ENCODE assay signal across 21 mouse cellular contexts in genomic region chr5:34231901-34232300, GRCm38 (mm10). TPM values are rescaled to one million over a fixed set of nuclear protein-coding genes. Genes with fewer than 3 reads are reported as not detected.
DNase-seq lines count a peak whose midpoint lies in the region; ATAC-seq and TF ChIP-seq lines count a peak whose summit lies in the region.
"Had no signal": no experiment of that assay in that cellular context is flagged by ENCODE, and none has a peak within 500 bp of the region (broad histone marks: within the 10 kb centered on the region; RNA-seq: fewer than 3 reads in every experiment).

No protein-coding gene starts in this region.

- ATAC-seq in heart, embryonic 12.5 days (ENCODE audit: insufficient number of reproducible peaks, low FRiP score), result no peak
- no peak for ATAC-seq in forebrain, embryonic 13.5 days

- no peaks in the 10 kb centered on the region for H3K36me3 ChIP-seq in heart, embryonic 12.5 days
- H3K36me3 ChIP-seq in megakaryocyte, embryonic 14.5 days (replicated peaks; ENCODE audit: low read length), result no peaks in the 10 kb centered on the region
- H3K36me3 ChIP-seq in forebrain, embryonic 13.5 days (ENCODE audit: poor library complexity, severe bottlenecking), result no peaks in the 10 kb centered on the region
- H3K36me3 ChIP-seq: embryonic facial prominence, embryonic 12.5 days; G1E; heart, embryonic 13.5 days; hindbrain, embryonic 12.5 days had no signal

- H3K9ac ChIP-seq in heart, embryonic 12.5 days, result no peak overlapping the region
- H3K9ac ChIP-seq in forebrain, embryonic 13.5 days, result no peak overlapping the region
- H3K9ac ChIP-seq: embryonic facial prominence, embryonic 12.5 days; heart, embryonic 13.5 days; hindbrain, embryonic 12.5 days; lung, embryonic 14.5 days had no signal

- WGBS in heart, embryonic 12.5 days, result 85% methylated on average over 6 of the region's 6 CpGs
- WGBS in forebrain, embryonic 13.5 days, result 90% methylated on average over 6 of the region's 6 CpGs

- no peak for TF ChIP-seq CTCF in bone marrow macrophage, adult 2 months (IDR thresholded peaks at IDR 0.05; ENCODE audit: low read depth, low read length)

- no peak overlapping the region for H3K4me2 ChIP-seq in heart, embryonic 12.5 days
- H3K4me2 ChIP-seq in forebrain, embryonic 13.5 days, result no peak overlapping the region
- H3K4me2 ChIP-seq: embryonic facial prominence, embryonic 12.5 days; heart, embryonic 13.5 days; hindbrain, embryonic 12.5 days; liver, embryonic 11.5 days; lung, embryonic 14.5 days; midbrain, embryonic 11.5 days had no signal

- H3K4me1 ChIP-seq in heart, embryonic 12.5 days (replicated peaks), result peaks cover 28% of the 10 kb centered on the region
- H3K4me1 ChIP-seq in bone marrow macrophage, adult 2 months (ENCODE audit: control insufficient read depth, insufficient read depth, low read length), result peaks cover 53% of the 10 kb centered on the region
- peaks cover 65% of the 10 kb centered on the region for H3K4me1 ChIP-seq in megakaryocyte, embryonic 14.5 days
- peaks cover 4% of the 10 kb centered on the region; the same call in 1 of the 2 replicates for H3K4me1 ChIP-seq in forebrain, embryonic 13.5 days
- H3K4me1 ChIP-seq: embryonic facial prominence, embryonic 12.5 days; hindbrain, embryonic 12.5 days had no signal

- H3K27ac ChIP-seq in heart, embryonic 12.5 days (ENCODE audit: poor library complexity, severe bottlenecking), result no peak overlapping the region
- H3K27ac ChIP-seq in bone marrow macrophage, adult 2 months (ENCODE audit: insufficient read depth, low read depth, low read length), result peak overlapping the region; percentile 80
- H3K27ac ChIP-seq in forebrain, embryonic 13.5 days, result no peak overlapping the region
- H3K27ac ChIP-seq: embryonic facial prominence, embryonic 12.5 days; heart, embryonic 13.5 days; hindbrain, embryonic 12.5 days had no signal

- H3K27me3 ChIP-seq in heart, embryonic 12.5 days (replicated peaks), result 0 out of 2 replicates have a peak, but pooled peaks cover 35% of the 10 kb centered on the region
- peaks cover 5% of the 10 kb centered on the region for H3K27me3 ChIP-seq in megakaryocyte, embryonic 14.5 days (replicated peaks)
- H3K27me3 ChIP-seq in forebrain, embryonic 13.5 days, result no peaks in the 10 kb centered on the region
- H3K27me3 ChIP-seq: embryonic facial prominence, embryonic 12.5 days; hindbrain, embryonic 12.5 days had no signal

- TF ChIP-seq POLR2A in bone marrow macrophage, adult 2 months (IDR thresholded peaks at IDR 0.05; ENCODE audit: borderline replicate concordance, low read depth, low read length), result 0 out of 2 replicates have a peak, but pooled peaks have one; percentile 13

- peak; percentile 94 for DNase-seq in heart, adult 11 months
- DNase-seq in A20 (ENCODE audit: low read depth, low spot score) (peak; percentile 25), adipocyte (ENCODE audit: low spot score) (no peak)
- no peak for DNase-seq in ovary, adult 18-20 months (ENCODE audit: low spot score)
- DNase-seq: adrenal gland, postnatal 36 days; cerebellum, adult 8-10 months; gastrocnemius, postnatal 25 days; kidney, adult 11 months; kidney, postnatal 25 days; lung, embryonic 14.5 days; right cerebral cortex, adult 18-20 months had no signal

- no peaks in the 10 kb centered on the region for H3K9me3 ChIP-seq in heart, embryonic 12.5 days (replicated peaks)
- no peaks in the 10 kb centered on the region for H3K9me3 ChIP-seq in megakaryocyte, embryonic 14.5 days
- no peaks in the 10 kb centered on the region for H3K9me3 ChIP-seq in forebrain, embryonic 13.5 days (replicated peaks)
- H3K9me3 ChIP-seq: embryonic facial prominence, embryonic 12.5 days; G1E; heart, embryonic 13.5 days; hindbrain, embryonic 12.5 days had no signal

- no peak overlapping the region for H3K4me3 ChIP-seq in heart, embryonic 12.5 days
- H3K4me3 ChIP-seq in bone marrow macrophage, adult 2 months (ENCODE audit: insufficient read depth, low read length), result peak overlapping the region; percentile 24
- peak overlapping the region; percentile 75 for H3K4me3 ChIP-seq in megakaryocyte, embryonic 14.5 days (replicated peaks)
- no peak overlapping the region for H3K4me3 ChIP-seq in forebrain, embryonic 13.5 days
- H3K4me3 ChIP-seq: embryonic facial prominence, embryonic 12.5 days; heart, embryonic 13.5 days; hindbrain, embryonic 12.5 days had no signal

RNA-seq across cellular contexts. Expression of gene Mxd4, which starts 44.4 kb away (rescaled TPM):
- polyA plus RNA-seq in heart, embryonic 12.5 days (2016; fragmentation: Nextera tagmentation; extraction: Ambion mirVana), result 23.8 and 24.5 TPM in 2 replicates
- 112 and 116 TPM in 2 replicates for polyA plus RNA-seq in bone marrow macrophage, adult 2 months (2012; ENCODE audit: insufficient read depth, insufficient read length, missing spikeins)
- 12.3 and 31.0 TPM in 2 replicates for polyA plus RNA-seq in megakaryocyte, embryonic 14.5 days (2012; ENCODE audit: insufficient read depth, low replicate concordance)
- polyA plus RNA-seq in forebrain, embryonic 13.5 days (2015; fragmentation: Nextera tagmentation; extraction: Ambion mirVana), result 28.2 and 31.1 TPM in 2 replicates

RNA-seq across cellular contexts. Expression of gene Zfyve28, which starts 56.3 kb away (rescaled TPM):
- polyA plus RNA-seq in heart, embryonic 12.5 days (2016; fragmentation: Nextera tagmentation; extraction: Ambion mirVana), result 0.28 and 0.37 TPM in 2 replicates
- polyA plus RNA-seq in bone marrow macrophage, adult 2 months (2012; ENCODE audit: insufficient read depth, insufficient read length, missing spikeins), result 41.2 and 50.9 TPM in 2 replicates
- polyA plus RNA-seq in megakaryocyte, embryonic 14.5 days (2012; ENCODE audit: insufficient read depth, low replicate concordance), result 0.37 and 4.0 TPM in 2 replicates
- polyA plus RNA-seq in forebrain, embryonic 13.5 days (2015; fragmentation: Nextera tagmentation; extraction: Ambion mirVana), result 1.8 and 1.9 TPM in 2 replicates
- polyA plus RNA-seq: G1E; liver, embryonic 11.5 days had no signal

RNA-seq across cellular contexts. Expression of gene Cfap99, which starts 56.5 kb away (rescaled TPM):
- 0.08 TPM in 1 of 2 replicates, not detected in the other for polyA plus RNA-seq in heart, embryonic 12.5 days (2016; fragmentation: Nextera tagmentation; extraction: Ambion mirVana)
- polyA plus RNA-seq in bone marrow macrophage, adult 2 months (2012; ENCODE audit: insufficient read depth, insufficient read length, missing spikeins), result not detected in 2 replicates
- 0.15 TPM in 1 of 2 replicates, not detected in the other for polyA plus RNA-seq in megakaryocyte, embryonic 14.5 days (2012; ENCODE audit: insufficient read depth, low replicate concordance)
- 0.08 TPM in 1 of 2 replicates, not detected in the other for polyA plus RNA-seq in forebrain, embryonic 13.5 days (2015; fragmentation: Nextera tagmentation; extraction: Ambion mirVana)
- polyA plus RNA-seq: embryonic facial prominence, embryonic 12.5 days; G1E; heart, embryonic 13.5 days; liver, embryonic 11.5 days; lung, embryonic 14.5 days had no signal

Comparison
In these comparisons a context has a peak if more than half of its experiments do, and no peak if none do; other contexts are left out.
1. DNase-seq: peak in heart, adult 11 months (single experiment) and A20 (single experiment); none in adipocyte (single experiment) and ovary, adult 18-20 months (single experiment).
2. H3K4me3 ChIP-seq: peak in bone marrow macrophage, adult 2 months (single experiment) and megakaryocyte, embryonic 14.5 days (single experiment); none in heart, embryonic 12.5 days (single experiment) and forebrain, embryonic 13.5 days (single experiment).